Mouse (Mus musculus): ENCODE results near the gene Gabarapl2.

DNA sequence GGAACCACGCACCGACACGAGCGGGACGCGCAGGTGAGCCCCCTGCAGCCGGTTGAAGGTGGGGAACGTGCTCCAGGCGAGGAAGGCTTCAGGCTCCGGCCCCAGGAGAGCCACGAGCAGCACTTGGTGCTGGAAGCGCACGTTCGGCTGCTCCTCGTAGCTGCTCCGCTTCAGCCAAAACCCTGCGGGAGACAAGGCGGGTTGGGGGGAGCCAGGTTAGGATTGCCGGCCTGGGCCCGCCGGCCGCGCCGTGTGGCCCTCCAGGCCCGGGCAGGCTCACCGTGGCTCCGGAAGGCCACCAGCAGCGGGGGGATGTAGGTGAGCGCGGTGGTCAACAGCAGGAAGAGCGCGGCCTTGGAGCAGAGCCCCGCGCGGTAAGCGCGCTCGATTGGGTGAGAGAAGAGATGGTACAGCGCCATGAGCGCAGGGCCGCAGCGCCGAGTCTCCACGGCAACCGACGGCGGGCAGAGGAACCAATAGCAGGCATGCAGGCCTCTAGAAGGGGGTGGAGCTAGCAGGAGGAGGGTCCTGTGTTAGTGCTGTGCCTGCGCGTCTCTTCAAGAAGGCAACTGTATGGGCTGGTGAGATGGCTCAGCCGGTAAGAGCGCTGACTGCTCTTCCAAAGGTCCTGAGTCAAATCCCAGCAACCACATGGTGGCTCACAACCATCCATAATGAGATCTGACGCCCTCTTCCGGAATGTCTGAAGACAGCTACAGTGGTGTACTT, 7.0 kb upstream of the Gabarapl2 start, which contains the start of gene Tmem231:
- TF ChIP-seq POLR2A (IDR thresholded peaks at IDR 0.05; ENCODE audit: borderline replicate concordance, extremely low read depth, low read depth, low read length) (no peak; the same call in 1 of the 2 replicates), CTCF (IDR thresholded peaks at IDR 0.05; ENCODE audit: insufficient read depth, low read length) (no peak)
